Mouse (Mus musculus) limb, embryonic 11.5 days (tissue): ENCODE data around the gene Dab1. TPM values are rescaled to one million over a fixed set of nuclear protein-coding genes. Genes with fewer than 3 reads are reported as not detected.

Experiments
- ATAC-seq: fragments of 200-750 bp; cut with Nextera tagmentation; 2 replicates; pipeline ENCODE4 v1.8.0; 2017; ENCODE audit warnings: low read depth; ENCODE audit not compliant: insufficient number of reproducible peaks, low FRiP score, low TSS enrichment
- DNase-seq: peaks from one replicate; pipeline ENCODE4 v3.0.0-alpha.2; 2015; ENCODE audit warnings: low spot score
- H3K27ac ChIP-seq: fragments of 300-500 bp; sonication (generic); replicated peaks from 2 replicates; pipeline ENCODE4 v1.5.1; 2014; ENCODE audit warnings: low read depth, mild to moderate bottlenecking, low read length
- H3K27me3 ChIP-seq: fragments of 300-500 bp; sonication (generic); 2 replicates; pipeline ENCODE4 v1.6.1; 2014; ENCODE audit warnings: mild to moderate bottlenecking, low read length, mixed read lengths; ENCODE audit not compliant: control insufficient read depth, insufficient read depth
- H3K36me3 ChIP-seq: fragments of 300-500 bp; sonication (generic); 2 replicates; pipeline ENCODE4 v1.6.1; 2014; ENCODE audit warnings: mild to moderate bottlenecking, low read length, moderate library complexity, mixed read lengths; ENCODE audit not compliant: control insufficient read depth, insufficient read depth
- H3K4me1 ChIP-seq: fragments of 300-500 bp; sonication (generic); 2 replicates; pipeline ENCODE4 v1.6.1; 2014; ENCODE audit warnings: low read length, mixed read lengths; ENCODE audit not compliant: control insufficient read depth, insufficient read depth
- H3K4me2 ChIP-seq: fragments of 300-500 bp; sonication (generic); 2 replicates; pipeline ENCODE4 v1.6.1; 2014; ENCODE audit warnings: low read depth, mild to moderate bottlenecking, moderate library complexity; ENCODE audit not compliant: severe bottlenecking
- H3K4me3 ChIP-seq: fragments of 300-500 bp; sonication (generic); 2 replicates; pipeline ENCODE4 v1.5.1; 2014; ENCODE audit warnings: low read depth, low read length
- H3K9ac ChIP-seq: fragments of 300-500 bp; sonication (generic); 2 replicates; pipeline ENCODE4 v1.6.1; 2014; ENCODE audit warnings: mild to moderate bottlenecking, low read length
- H3K9me3 ChIP-seq: fragments of 300-500 bp; sonication (generic); 2 replicates; pipeline ENCODE4 v1.6.1; 2016; ENCODE audit warnings: low read length; ENCODE audit not compliant: control insufficient read depth
- WGBS: fragments of 180-500 bp; shearing (Covaris S2); extraction: QIAGEN DNeasy Blood & Tissue Kit; methylation state at CpG from one replicate; pipeline ENCODE4 v1.1.7; 2014; 5-methylcytosine and 5-hydroxymethylcytosine counted together
- polyA plus RNA-seq: library from polyadenylated mRNA; unstranded; fragments of >200 nt; fragmentation: Nextera tagmentation; extraction: Ambion mirVana; gene quantifications from 2 replicates; pipeline ENCODE4 v1.2.1, GENCODE M21; 2014

The Dab1 gene
- polyA plus RNA-seq, 1 experiment from 2014 or later: 17.1 TPM

DNA sequence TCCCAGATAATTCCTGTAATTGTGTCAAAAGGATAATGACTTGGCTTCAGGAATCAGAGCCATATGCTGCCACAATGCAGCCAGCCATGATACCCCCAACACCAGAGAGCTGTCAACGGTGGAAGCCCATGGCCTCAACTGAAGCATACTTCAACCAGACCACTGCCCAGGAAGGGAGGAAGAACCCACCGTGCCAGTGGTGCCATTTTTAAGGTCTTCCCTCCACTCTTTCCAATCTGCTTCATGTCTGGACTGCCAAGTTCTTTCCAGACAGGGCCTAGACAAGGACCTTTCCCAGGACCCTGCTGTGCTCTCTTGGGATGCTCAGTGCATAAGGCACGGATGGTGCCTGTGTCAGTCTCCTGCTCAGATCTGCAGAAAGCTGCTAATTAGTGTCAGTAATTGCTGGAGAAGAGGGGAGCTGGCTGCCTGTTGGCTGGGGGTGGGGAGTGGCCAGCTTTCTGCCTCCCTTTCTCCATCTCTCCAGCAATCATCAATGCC, 303.3 kb downstream of the Dab1 start:
- no peak for ATAC-seq
- Histone ChIP-seq H3K4me3 (no peak overlapping the region), H3K27ac (no peak overlapping the region), H3K27me3 (no peaks in the 10 kb centered on the region), H3K4me1 (no peaks in the 10 kb centered on the region), H3K9me3 (no peaks in the 10 kb centered on the region), H3K36me3 (no peaks in the 10 kb centered on the region), H3K9ac (no peak overlapping the region), H3K4me2 (no peak overlapping the region)
- no peak for DNase-seq
- 62% methylated on average over 3 of the region's 3 CpGs for WGBS

DNA sequence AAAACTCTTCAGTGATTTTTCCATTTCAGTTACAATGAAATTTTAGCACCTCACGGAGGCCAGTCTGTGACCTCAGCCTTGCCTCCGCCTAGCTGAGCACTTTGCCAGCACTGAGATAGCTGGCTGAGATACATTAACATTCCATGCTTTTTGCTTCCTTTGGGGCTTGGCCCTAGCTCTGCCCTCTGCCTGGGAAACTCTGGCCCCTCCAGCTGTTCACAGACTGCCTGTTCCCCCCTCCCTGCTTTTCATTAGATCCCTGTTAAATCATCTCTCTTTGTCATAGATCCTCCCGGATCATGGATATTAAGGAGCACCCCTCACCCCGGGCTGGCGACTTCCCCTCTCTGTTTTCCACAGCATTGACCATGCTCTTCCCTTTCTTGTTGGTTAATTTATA, 307.5 kb downstream of the Dab1 start:
- Histone ChIP-seq H3K4me1 (no peaks in the 10 kb centered on the region), H3K4me2 (no peak overlapping the region), H3K27ac (no peak overlapping the region), H3K36me3 (no peaks in the 10 kb centered on the region), H3K4me3 (no peak overlapping the region), H3K27me3 (no peaks in the 10 kb centered on the region), H3K9ac (no peak overlapping the region), H3K9me3 (no peaks in the 10 kb centered on the region)
- ATAC-seq (no peak), DNase-seq (no peak)
- WGBS: 69% methylated on average over 5 of the region's 5 CpGs

DNA sequence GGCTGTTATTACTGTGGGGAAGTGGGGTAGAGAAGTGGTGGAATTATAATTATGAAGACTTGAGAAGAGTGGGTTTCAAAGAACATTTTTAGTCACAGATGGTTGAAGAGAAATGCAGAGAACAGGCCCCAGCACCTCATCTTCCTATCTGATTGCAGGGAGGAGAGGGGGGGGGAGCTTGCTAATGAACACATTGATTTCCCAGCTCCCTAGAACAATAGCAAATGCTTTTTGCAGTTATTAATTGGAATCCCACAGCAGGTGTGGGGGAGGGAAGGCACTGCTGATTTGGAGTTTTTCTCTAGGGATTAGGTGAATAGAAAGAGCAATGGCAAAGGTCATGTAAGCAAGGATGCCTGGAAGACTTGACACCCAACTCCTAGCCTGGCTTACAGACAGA, 310.5 kb downstream of the Dab1 start:
- ATAC-seq (no peak), DNase-seq (no peak)
- no peak overlapping the region for H3K4me3 ChIP-seq
- no peaks in the 10 kb centered on the region for H3K9me3 ChIP-seq
- H3K36me3 ChIP-seq: no peaks in the 10 kb centered on the region
- no peak overlapping the region for H3K9ac ChIP-seq
- H3K27ac ChIP-seq: no peak overlapping the region
- no peaks in the 10 kb centered on the region for H3K4me1 ChIP-seq
- H3K4me2 ChIP-seq: no peak overlapping the region
- no peaks in the 10 kb centered on the region for H3K27me3 ChIP-seq

DNA sequence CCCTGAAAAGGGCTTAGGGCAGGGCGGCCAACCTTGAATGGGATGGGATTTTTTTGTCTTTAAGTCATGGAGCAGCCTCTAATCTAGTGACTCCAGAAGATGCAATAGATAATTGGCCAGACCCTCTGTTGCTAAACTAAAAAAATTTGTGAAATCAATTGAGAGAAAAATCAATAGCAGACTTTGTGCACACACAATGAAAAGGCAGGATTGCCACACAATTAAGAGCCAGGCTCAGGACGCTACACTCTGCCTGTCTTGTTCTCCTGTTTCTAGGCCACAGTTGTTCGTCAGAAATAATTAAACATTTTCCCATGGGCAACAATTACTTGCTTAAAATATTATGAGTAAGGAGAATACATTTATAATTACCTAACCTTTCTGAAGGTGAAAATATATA, 315.2 kb downstream of the Dab1 start:
- H3K4me3 ChIP-seq: no peak overlapping the region
- DNase-seq (no peak), ATAC-seq (no peak)
- WGBS: 87% methylated on average over 3 of the region's 3 CpGs
- H3K9ac ChIP-seq: no peak overlapping the region
- H3K4me1 ChIP-seq: no peaks in the 10 kb centered on the region
- no peaks in the 10 kb centered on the region for H3K27me3 ChIP-seq
- no peaks in the 10 kb centered on the region for H3K36me3 ChIP-seq
- H3K27ac ChIP-seq: no peak overlapping the region
- no peaks in the 10 kb centered on the region for H3K9me3 ChIP-seq
- no peak overlapping the region for H3K4me2 ChIP-seq

DNA sequence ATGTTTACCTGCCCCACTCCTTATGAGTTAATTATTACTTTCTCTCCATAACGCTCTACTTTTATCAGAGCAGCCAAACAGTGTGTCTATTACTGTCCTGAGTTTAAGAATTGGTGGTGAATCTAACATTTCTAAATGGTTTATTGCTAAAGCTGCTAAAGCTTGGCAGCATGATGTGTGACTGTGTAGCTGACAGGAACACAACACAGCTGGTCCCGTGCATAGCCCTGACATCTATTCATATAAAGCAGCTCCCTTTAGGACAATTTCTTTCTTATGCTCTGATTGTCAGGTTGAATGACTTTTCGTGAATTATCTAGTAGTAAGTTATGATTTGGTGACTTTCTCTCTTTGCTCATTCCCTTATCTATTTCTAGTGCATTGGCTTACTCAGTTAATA, 329.1 kb downstream of the Dab1 start:
- Histone ChIP-seq H3K4me3 (no peak overlapping the region), H3K36me3 (no peaks in the 10 kb centered on the region), H3K9me3 (no peaks in the 10 kb centered on the region), H3K27ac (no peak overlapping the region), H3K9ac (no peak overlapping the region), H3K4me2 (no peak overlapping the region), H3K27me3 (no peaks in the 10 kb centered on the region), H3K4me1 (no peaks in the 10 kb centered on the region)
- 84% methylated on average over 3 of the region's 3 CpGs for WGBS
- ATAC-seq (no peak), DNase-seq (no peak)

DNA sequence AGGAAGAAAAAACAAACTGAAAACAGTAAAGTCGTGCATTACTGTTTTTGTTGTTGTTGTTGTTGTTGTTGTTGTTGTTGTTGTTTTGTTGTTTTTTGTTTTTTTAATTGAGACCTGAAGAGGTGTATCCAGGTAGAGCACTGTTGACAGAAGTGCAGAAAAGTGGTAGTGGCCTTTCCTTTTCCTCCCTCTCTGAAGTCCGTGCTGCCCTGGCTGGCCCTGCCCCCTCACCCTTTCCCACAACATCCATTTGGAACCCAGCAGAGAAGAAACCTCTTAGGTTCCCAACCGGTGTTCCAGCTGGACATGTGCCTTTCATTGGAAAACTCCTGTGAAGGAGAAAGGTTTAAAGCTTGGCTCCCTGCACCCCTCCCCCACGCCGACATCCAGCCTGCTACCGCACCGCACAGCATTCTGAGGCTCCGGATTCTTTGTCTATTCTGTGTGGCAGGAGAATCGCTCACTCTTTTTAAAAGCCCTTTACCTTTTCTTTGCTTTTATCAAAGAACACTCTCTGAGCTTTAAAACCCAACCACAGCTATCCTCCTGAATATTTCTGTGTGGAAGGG, 334.6 kb downstream of the Dab1 start:
- no peak for ATAC-seq
- Histone ChIP-seq H3K9me3 (no peaks in the 10 kb centered on the region), H3K27me3 (no peaks in the 10 kb centered on the region), H3K36me3 (no peaks in the 10 kb centered on the region), H3K4me3 (no peak overlapping the region), H3K9ac (no peak overlapping the region), H3K27ac (no peak overlapping the region), H3K4me1 (no peaks in the 10 kb centered on the region), H3K4me2 (no peak overlapping the region)
- 52% methylated on average over 9 of the region's 9 CpGs for WGBS
- peak; percentile 24 for DNase-seq

DNA sequence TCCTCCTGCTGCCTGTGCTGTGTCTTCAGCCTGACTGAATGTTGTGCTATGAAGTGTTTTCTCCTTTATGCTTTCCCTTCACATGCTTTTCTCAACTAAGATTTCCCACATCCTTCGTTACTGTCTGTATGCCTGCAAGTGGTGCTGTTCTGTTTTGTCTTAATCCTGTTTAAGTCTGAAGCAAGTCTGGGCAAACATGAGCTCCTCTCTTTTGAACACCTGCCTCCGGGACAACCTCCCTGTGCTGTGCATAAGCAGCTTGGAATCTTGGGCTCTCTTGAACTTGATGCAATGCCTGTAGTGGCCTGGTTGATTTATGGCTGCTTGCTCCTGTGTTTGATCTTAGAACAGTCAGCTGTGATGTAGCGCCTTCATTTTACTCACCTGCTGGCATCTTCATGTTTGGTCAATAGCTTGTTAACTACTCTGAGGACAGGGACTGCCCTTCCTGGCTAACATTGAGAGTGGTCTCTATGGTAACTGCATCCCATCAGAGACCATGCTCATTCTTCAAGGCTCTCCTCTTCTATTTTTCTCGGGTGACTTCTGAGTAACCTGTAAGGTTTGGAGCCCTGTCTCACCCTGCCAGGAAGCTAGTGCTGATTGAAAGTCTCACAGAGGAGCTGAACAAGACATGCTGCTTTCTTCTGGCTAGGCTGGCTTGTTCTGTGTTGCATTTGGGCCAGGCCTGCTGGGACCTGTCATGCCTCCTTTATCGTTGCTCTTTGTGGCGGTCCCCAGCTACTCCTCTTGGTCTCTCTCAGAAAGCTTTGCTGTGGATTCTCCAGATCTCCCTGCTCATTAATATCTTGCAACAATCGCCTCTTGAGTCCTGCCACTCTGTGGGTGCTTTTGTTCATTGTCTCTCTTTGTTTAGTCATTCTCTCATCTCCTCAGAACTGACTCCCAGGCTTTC, 342.2 kb downstream of the Dab1 start:
- Histone ChIP-seq H3K27ac (no peak overlapping the region), H3K4me2 (no peak overlapping the region), H3K27me3 (no peaks in the 10 kb centered on the region), H3K4me1 (no peaks in the 10 kb centered on the region), H3K9ac (no peak overlapping the region), H3K4me3 (no peak overlapping the region), H3K9me3 (no peaks in the 10 kb centered on the region), H3K36me3 (no peaks in the 10 kb centered on the region)
- DNase-seq (no peak), ATAC-seq (no peak)
- WGBS: 77% methylated on average over 7 of the region's 7 CpGs

DNA sequence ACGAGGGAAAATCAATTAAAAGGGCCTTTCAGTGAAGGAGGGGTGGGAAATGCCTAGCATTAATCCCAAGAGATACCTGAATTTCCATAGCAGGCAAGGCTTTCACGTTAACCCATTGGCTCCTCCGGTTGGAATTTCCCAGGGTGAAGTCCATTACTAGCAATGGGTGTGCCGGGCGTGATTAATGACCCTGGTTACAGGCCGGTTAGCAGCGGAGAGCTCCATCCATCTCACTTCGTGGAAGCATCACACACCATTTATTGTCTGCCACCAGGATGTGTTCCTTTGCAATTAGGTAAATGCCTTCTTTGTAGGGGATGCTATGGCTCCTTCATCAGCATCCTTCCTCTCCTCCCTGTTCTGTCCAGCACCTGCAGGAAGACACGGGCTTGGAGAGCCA, 350.7 kb downstream of the Dab1 start:
- no peak for ATAC-seq
- Histone ChIP-seq H3K9ac (no peak overlapping the region), H3K27ac (no peak overlapping the region), H3K4me2 (no peak overlapping the region), H3K4me1 (no peaks in the 10 kb centered on the region), H3K27me3 (no peaks in the 10 kb centered on the region), H3K36me3 (no peaks in the 10 kb centered on the region), H3K4me3 (no peak overlapping the region), H3K9me3 (no peaks in the 10 kb centered on the region)
- DNase-seq: no peak
- 60% methylated on average over 9 of the region's 9 CpGs for WGBS
